Mouse (Mus musculus) Patski (cell line): ENCODE measurements around the gene Iqschfp. TPM values are rescaled to one million over a fixed set of nuclear protein-coding genes. Genes with fewer than 3 reads are reported as not detected.

ENCODE experiments used
- ATAC-seq: fragments of 100-300 bp; one replicate; pipeline ENCODE4 v1.8.0; 2021
- CTCF ChIA-PET: fragments of 350-600 bp; sonication (Branson Sonifier 250); formaldehyde crosslinking; loops from one replicate; lab custom pipeline; 2022; ENCODE audit warnings: inconsistent platforms; lab: Charles Lee
- POLR2A ChIA-PET: fragments of 350-600 bp; sonication (Branson Sonifier 250); formaldehyde crosslinking; loops from one replicate; lab custom pipeline; 2022; ENCODE audit warnings: antibody characterized with exemption, inconsistent platforms; lab: Charles Lee
- DNase-seq: peaks from one replicate; pipeline ENCODE4 v3.0.0-alpha.2; 2011; ENCODE audit warnings: low read depth, low spot score
- H3K27me3 ChIP-seq: fragments of 371-371 bp; one replicate; pipeline ENCODE4 v1.5.1; 2021
- CTCF ChIP-seq: fragments of 100-300 bp; IDR thresholded peaks from one replicate; pipeline ENCODE4 v1.5.1; 2021
- in situ Hi-C: fragments of 300-500 bp; cut with MboI; formaldehyde crosslinking; loops from 3 replicates; pipeline ENCODE4 v1.11.1; 2018; ENCODE audit warnings: low pct_unique_long_range_greater_than_20kb, mixed read lengths
- polyA plus RNA-seq: library from polyadenylated mRNA; unstranded; gene quantifications from one replicate; pipeline ENCODE4 v1.2.3, GENCODE M21; 2021

Iqschfp gene
- polyA plus RNA-seq, 1 experiment from 2014 or later = not detected

DNA sequence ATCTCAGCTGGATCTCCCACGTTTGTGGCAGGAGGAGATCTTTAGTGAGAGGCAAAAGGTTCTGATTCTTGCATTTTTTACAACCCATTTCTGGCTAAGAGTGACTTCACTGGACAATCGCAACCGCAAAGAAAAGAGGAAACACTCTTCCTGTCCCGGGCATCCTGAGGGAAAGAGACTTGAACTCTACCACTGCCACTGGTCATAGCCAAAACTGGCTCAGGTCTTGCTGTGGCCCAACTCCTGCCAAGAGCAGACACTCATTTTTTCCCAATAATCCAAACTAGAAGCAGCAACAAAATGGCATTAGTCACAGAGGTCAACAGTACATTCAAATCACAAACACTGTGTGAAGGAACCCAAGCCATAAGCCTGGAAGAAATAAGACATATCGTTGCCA is 770.4 kb downstream of the Iqschfp start:
- in situ Hi-C loops = no loop called here
- no peak for TF ChIP-seq CTCF
- ChIA-PET CTCF (no interaction called here), POLR2A (interaction anchor here (0.7 kb wide), 1 partner anchor 1216 kb away, joined by 3 read pairs; no protein-coding TSS in a partner anchor)
- no peaks in the 10 kb centered on the region for H3K27me3 ChIP-seq
- no peak for ATAC-seq
- no peak for DNase-seq

DNA sequence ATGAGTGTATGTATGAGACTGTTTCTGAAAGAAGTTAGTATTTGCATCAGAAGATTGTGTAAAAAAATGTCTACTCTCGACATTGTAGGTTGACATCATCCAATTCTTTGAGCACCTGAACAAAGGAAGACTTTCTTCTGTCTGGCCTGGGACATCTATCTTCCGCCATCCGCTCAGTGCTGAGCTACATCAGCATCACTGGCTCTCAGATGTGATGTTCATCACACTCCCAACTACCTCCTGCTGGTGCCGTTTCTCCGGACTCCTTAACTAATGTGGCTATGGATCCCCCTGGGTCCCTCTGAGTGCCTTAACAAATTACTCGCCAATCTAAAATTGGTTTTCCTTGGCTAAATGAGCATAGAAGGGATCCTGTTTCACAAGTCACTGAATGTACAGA is 772.3 kb downstream of the Iqschfp start:
- no peak for TF ChIP-seq CTCF
- DNase-seq (no peak), ATAC-seq (no peak)
- in situ Hi-C loops = no loop called here
- CTCF ChIA-PET = interaction anchor here (1.3 to 3.0 kb wide), 2 partner anchors 14 to 34 kb away, joined by 3 to 6 read pairs; no protein-coding TSS in a partner anchor
- POLR2A ChIA-PET = no interaction called here
- H3K27me3 ChIP-seq = no peaks in the 10 kb centered on the region

DNA sequence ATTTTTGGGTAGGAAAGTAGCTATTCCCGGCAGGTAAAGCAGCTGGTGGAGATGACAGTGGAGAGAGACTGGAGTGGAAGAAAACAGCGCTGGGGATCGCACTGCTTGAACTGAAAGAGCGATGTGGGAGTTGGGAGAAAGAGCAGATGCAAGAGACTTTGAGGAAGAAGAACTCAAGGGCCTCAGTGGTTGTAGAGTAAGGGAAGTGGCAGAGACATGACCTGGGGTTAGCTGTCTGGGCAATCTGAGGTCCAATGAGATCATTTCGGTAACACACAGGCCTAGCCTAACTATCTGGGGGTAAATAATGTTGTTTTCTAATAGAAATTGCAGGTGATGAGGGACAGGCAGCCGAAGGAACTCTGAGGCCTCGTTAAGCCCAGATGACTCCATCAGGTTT is 774.3 kb downstream of the Iqschfp start:
- no peak for TF ChIP-seq CTCF
- POLR2A ChIA-PET = no interaction called here
- in situ Hi-C loops = no loop called here

DNA sequence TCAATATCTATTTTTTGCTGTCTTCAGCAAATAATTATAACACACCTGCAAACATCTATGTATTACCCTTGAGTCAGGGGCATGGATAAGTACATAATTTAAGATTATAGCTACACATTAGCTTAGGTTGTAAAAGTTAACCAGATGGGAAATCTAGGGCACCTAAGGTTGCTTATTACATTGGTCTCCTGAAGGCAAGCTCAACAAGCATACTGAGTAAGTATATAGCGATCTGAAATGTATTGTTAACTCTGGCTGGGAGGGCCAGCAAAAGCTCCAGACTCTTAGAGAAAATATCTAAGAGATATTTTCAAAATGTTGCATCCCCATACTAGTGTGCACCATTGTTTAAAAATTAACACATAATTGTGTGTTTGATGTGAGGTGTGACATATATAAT is 775.8 kb downstream of the Iqschfp start:
- DNase-seq = no peak
- no peak for ATAC-seq
- TF ChIP-seq CTCF = no peak
- H3K27me3 ChIP-seq = no peaks in the 10 kb centered on the region
- ChIA-PET POLR2A (no interaction called here), CTCF (interaction anchor here (2.0 to 3.4 kb wide), 2 partner anchors 15 to 17 kb away, joined by 4 to 18 read pairs; no protein-coding TSS in a partner anchor)
- in situ Hi-C loops = no loop called here

More for the DNA sequence above, 774.3 kb downstream of the Iqschfp start:
- CTCF ChIA-PET = interaction anchor here (0.8 to 3.0 kb wide), 8 partner anchors 12 to 51 kb away, joined by 3 to 6 read pairs (median 4); no protein-coding TSS in a partner anchor
- H3K27me3 ChIP-seq = no peaks in the 10 kb centered on the region
- DNase-seq (no peak), ATAC-seq (no peak)

GRCm38 (mm10) chr3:68669418-68669974 is 777.5 kb downstream of the Iqschfp start:
- no peak for TF ChIP-seq CTCF
- H3K27me3 ChIP-seq = no peaks in the 10 kb centered on the region
- CTCF ChIA-PET = interaction anchor here (0.8 to 3.4 kb wide), 5 partner anchors 16 to 54 kb away, joined by 3 to 18 read pairs (median 4); no protein-coding TSS in a partner anchor
- ATAC-seq (peak; percentile 98), DNase-seq (peak; percentile 91)
- in situ Hi-C loops = no loop called here
- POLR2A ChIA-PET = no interaction called here

DNA sequence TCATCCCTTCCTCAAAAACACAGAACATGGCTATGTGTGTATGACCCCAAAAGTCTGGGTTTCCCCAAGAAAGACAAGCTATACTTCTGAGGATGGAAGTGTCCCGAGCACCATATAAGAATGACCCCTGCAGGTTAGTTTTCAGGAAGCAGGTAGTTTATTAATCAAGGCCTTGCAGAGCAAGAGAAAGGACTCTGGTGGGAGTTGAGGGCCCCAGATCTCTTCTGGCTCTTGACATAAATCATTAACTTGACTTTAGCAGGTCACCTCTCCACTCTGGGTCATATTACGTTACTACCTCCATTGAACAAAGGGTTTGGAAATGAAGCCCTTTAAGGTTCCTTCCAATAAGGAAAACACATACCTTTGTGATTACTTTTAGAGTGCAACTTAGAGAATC is 782.7 kb downstream of the Iqschfp start:
- DNase-seq (no peak), ATAC-seq (no peak)
- in situ Hi-C loops = no loop called here
- CTCF ChIA-PET = interaction anchor here (1.0 to 3.2 kb wide), 9 partner anchors 9 to 60 kb away, joined by 3 to 13 read pairs (median 4); no protein-coding TSS in a partner anchor
- POLR2A ChIA-PET = no interaction called here
- no peak for TF ChIP-seq CTCF
- no peaks in the 10 kb centered on the region for H3K27me3 ChIP-seq

DNA sequence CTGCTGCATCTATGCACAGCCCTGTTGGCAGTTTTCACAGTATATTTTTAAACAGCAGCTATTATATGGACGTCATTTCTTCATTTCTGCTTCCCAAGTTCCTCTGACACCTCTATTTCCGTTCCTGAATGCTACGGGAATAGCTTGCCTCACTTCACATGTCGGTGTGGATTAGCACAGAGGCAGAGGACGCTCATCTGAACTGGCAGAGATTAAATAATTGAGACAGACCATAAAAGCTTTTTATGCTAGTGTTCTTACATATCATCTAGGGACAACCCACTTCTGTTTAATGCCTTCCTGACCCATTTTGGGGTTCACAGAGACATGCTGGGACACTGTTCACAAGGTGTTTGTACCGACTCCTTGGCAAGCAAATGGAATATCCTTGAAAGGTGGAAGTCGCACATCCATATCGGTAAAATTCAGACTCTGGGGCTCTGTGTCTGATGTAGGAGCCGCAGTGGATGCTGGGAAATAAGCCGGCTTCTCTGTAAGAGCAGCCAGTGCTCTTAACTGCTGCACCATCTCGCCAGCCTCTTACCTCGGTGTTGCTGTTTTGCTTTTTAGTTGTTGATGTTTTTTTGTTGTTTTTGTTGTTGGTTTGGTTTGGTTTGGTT is 783.3 kb downstream of the Iqschfp start:
- DNase-seq (no peak), ATAC-seq (no peak)
- in situ Hi-C loops = no loop called here
- ChIA-PET POLR2A (no interaction called here), CTCF (interaction anchor here (0.8 to 3.2 kb wide), 10 partner anchors 9 to 61 kb away, joined by 3 to 13 read pairs (median 4); no protein-coding TSS in a partner anchor)
- no peak for TF ChIP-seq CTCF
- no peaks in the 10 kb centered on the region for H3K27me3 ChIP-seq

Other genes starting within 250 kb of the Iqschfp start
- gene Iqcj, start within 50 bp of the Iqschfp start, polyA plus RNA-seq = not detected
- gene Schip1, start 172.6 kb downstream of the Iqschfp start, polyA plus RNA-seq = 61.6 TPM